Mouse (Mus musculus) kidney, adult 9 months (tissue): Measurements from ENCODE around the gene Tcp10c.
"Not testable (repeated sequence)": the region's sequence is repeated elsewhere in the genome, so short reads cannot be mapped to it uniquely, and the experiment has no call there.

Experiments used
- DNase-seq: peaks from one replicate; pipeline ENCODE4 v3.0.0; 2022

Tcp10c gene

DNA sequence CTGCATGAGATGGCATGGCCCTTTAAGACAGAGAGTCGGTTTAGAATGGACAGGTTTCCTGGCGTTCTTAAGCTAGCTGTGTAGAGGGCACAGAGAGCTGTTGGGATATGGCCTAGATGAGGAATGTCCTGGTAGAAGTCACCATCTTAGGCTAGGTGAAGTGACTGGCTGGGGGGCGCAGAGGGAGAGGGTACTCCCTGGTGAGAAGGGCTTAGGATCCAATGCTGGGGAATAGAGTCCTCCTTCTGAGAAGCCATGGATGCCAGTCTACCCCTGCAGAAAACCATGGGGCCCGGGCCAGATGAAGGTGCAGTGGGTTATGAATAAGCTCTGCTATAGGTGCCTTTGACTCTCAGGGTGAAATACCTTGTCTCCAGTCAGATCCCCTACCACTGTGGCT lies at the start of gene Tcp10c:
TSS of gene Tcp10c (plus strand) at position 52 of the 400 bp plus-strand sequence.
- not testable (repeated sequence) for DNase-seq

DNA sequence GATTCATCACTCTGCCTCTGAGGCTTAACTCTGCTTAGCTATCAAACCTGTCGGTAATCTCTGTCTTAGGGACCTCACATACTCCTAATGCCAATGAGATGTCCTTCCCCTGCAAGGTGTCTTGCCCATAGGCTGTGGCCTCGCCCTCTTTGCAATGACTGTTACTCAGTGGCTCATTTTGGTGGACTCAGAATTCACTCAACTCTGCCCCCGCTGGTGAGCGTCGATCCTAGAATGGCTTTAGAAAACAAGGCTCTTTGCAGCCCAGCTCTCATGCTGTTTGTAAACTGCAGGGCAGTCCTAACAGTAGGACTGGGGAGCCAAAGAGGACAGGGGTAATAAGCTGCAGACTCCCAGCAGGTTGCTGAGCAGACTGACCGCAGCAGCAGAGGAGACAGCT lies 46.5 kb upstream of the Tcp10c start:
- DNase-seq = peak; percentile 60

DNA sequence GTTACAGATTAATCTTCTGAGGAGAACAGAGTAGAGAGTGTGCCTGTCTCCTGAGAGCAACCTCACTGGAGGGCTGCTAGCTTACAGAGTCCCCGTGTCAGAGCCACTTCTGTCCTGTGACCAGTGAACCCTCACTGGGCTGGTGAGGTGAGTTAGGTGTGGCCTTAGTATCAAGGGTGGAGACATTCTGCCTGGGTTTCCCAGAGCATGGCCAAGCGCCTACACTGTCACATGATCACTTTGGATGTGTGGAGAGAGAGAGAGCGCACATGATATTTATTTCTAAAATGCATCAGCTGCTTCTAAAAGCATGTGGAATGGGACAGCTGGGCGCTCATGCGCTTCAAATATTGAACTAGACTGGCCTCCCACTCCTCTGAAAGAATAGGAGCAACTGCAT lies 46.0 kb upstream of the Tcp10c start:
- peak; percentile 68 for DNase-seq

DNA sequence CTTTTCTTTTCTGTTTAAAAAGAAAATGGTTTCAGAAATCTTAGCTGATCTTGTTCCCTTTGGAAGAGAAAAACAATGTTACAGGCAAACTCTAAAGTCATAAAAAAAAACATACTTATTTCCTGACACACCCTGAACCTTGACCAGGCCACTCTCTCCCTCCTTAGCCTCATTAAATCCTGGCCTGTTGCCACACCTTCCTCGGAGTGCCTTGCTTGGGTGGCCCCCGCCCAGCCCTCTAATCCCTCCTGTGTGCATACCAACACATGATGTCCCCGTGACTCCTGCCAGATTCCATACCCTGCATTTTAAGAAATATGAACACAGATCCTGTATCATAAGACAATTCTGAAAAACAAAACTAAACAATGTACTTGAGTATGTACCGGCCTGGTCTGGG lies 45.6 kb upstream of the Tcp10c start:
- DNase-seq = peak; percentile 87

DNA sequence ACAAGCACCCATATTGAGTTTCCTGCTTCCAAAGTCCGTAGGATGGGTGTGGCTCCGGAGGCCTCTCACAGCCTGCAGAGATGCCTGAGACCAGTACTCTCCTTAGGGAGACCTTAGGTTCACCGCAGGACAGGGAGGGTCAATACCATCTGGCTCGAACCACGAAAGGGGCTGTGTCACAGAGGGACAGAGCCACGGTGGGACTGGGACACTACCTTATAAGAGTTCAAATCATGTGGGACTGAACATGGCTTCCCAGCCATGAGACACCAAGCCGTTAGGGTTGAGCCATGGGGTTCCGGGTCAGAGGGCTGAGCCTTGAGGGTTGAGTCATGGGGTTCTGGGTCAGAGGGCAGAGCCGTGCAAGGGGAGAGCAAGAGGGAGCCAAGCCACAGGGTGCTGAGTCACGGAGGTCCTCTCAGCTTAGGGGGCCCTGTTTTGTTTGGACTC lies 45.2 kb upstream of the Tcp10c start:
- DNase-seq = peak; percentile 66

DNA sequence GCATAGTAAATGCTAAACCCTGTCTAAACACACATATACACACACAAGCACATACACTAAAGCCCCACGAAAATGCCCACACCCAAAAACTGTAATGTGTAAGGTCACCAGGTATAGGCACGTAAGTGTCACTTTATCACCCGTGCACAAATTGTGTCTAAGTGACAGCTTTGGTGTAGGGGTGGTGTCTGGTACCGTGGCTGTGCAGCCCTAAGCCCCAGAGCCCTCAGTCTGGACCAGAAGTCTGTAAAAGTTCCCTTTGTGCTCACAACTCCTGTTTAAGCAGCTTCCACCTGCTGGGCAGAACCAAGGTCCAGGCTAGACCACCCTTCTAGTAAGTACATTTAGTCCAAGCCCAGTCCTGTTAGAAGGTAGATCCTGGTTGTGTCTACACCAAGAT lies 24.4 kb upstream of the Tcp10c start:
- DNase-seq = not testable (repeated sequence)

DNA sequence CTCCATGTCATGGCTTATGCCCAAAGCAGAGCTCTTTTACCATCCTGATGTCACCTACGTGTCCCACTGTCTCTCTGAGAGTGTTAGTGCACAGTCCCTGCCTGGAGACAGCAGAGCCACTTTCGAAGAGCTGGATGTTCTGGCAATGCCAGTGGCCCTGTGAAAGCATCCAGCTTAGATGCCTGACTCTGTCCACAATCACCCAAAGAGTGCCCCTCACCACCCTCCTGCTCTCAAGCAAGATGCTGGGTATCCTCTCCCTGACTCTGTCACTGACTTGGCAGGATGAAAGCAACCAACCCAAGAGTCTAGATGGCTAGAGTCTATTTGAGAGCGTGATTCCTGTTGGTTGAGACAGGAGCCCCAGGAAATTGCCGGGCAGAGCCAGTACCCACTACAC lies 23.2 kb upstream of the Tcp10c start:
- not testable (repeated sequence) for DNase-seq

DNA sequence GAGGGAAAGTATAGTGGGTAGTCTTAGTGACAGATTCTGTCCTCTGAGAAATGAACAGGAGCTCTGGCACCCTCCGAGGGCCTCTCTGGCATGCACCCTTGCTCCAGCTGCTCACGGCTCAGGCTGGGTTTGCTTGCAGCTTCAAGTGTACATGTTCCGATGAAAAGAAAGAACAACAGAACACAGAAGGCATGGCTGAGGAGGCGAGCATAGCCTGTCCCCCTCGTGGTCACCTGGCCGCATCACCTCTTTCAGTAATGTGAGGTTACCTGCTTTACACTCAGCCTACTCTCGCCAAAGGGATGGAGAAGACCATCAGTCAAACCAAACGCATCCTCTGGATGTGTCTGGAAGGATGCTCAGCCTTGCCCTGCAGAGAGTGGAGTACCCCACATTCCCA lies 21.9 kb upstream of the Tcp10c start:
- DNase-seq = not testable (repeated sequence)

DNA sequence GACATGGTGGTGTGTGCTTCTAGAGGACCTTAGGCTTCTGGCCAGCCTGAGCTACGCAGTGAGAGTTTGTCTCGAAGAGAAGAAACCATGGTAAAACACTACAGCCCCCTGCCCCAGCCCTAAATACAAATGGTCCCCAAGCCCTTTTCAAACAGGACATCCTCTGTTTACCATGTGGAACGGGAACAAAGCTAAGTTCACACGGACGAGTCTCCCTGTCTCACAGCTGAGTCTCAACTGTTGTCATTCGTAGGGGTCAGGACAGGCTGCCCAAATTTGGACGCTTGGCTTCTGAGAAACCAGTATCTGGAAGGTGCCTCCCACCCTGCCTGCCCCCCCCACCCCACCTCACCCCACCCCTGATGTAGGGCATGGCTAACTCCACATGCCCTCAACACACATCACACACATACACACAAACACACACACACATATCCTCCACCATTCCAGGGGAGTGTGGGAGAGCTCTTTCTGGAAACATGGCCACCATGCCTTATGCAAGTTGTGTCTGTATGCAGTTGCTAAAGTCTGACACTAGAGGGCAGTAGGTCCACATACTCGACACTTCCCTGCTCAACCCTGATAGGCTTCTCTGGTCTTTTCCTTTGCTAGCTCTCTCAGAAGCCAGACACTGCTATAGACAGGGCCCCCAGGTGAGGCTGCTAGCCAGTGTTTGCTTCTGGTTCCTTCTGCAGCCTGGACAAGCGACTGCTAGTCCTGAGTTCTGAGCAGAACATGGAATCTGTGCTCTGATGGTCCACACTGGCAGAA lies 17.2 kb upstream of the Tcp10c start:
- peak; percentile 76 for DNase-seq

DNA sequence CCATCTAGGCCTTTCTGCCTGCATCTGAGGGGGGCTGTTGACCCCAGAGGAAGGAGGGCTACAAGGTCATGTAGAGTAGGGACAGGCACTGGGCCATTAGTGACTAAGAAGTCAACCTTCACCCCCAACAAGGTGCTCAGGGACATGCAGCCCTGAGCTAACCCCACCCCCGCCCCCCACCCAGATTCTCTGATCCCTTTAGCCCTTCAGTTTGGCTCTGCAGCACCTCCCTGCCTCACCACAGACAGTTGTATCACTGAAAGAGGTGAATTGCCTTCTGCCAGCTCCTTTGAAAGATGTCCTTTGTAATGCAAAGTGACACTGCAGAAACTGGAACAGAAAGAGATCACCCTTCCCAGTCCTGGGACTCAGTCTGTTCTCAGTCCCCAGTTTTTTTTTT lies 16.4 kb upstream of the Tcp10c start:
- not testable (repeated sequence) for DNase-seq

DNA sequence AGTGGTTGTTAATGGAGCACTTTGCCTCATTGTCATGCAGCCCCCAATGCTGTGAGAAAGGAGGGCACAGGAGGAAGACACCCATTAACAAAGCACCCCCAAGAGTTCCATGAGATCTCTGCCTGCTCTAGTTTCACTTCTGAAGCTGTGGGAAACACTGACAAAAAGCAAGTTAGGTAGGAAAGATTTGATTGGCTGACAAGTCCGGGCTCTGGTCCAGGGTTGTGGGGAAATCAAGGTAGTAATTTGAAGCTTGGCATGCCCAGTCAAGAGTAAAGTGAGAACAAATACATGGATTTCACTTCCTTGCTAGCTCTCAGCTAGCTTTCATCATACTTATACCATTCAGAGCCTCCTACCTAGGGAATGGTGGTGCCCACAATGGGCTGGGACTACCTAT lies 14.3 kb upstream of the Tcp10c start:
- DNase-seq = not testable (repeated sequence)

DNA sequence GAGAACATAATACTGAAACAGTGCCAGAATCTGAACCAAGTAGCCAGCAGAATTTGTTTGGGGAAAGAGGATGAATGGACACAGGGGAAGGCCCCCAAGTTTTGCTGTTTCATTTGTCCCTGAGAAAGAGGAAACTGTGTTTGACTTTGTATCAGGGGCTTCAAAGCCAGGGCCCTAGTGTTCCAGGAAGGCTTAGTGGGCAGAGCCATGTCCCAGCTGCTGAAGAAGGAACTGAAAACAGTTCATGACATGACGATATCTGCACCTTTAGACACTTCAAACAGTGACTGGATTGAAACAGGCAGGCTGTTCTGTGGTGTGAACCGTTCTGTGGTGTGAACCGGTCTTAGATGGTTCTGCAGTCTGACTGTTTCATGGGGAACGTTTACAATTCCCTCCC lies 8.4 kb upstream of the Tcp10c start:
- not testable (repeated sequence) for DNase-seq

DNA sequence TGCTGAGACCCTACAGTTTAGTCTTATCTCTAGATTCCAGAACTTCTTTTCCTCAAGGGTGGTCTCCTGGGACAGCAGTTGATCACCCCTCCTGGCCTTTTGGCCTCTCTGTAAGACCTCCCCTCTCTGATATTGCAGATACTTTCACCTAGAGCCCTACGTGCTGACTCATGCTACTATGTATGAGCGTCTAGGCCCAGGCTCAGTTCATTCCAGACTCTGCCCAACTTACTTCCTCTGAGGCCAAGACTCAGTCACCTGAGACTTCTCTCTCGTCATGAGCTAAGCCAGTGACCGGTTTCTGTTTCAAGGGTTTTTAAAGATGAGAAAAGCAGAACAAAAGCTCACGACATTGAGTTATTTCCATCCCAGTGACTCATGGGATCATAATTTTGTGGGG lies 4.8 kb upstream of the Tcp10c start:
- not testable (repeated sequence) for DNase-seq

DNA sequence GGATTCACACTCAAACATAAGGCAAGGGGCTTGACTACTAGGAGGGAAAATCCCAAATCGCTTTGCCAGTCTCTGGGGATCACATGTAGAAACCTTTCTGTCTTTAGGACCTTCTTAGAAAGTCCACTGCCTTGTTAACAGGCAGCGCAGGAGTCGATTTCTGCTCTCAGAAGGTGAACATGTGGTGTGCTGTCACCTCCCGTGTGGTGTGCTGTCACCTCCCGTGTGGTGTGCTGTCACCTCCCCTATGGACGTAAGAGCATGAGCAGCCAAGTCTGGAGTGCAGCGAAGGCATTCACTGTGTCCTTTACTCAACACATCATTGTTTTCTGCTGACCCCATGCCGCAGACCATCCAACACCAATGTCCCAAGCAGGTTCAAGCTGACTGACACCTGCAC lies 1.1 kb upstream of the Tcp10c start:
- DNase-seq = not testable (repeated sequence)

DNA sequence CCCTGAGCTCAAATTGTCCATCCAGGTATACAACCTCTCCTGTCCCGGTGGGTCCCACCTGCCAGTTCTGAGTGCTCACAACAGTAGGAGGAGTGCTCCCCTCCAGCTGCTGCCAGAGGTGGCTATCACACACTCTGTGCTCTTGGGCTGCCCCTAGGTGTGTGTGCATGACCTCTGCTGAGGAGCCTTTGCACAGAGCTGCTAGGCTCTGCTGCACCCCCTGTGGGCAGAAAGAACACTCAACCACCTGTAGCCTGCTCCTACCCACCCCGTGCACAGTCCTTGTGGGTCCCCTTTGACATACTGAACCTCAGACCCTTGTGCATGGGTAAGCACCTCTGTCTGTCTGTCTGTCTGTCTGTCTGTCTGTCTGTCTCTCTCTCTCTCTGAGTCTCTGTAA lies 8.1 kb downstream of the Tcp10c start:
- not testable (repeated sequence) for DNase-seq

DNA sequence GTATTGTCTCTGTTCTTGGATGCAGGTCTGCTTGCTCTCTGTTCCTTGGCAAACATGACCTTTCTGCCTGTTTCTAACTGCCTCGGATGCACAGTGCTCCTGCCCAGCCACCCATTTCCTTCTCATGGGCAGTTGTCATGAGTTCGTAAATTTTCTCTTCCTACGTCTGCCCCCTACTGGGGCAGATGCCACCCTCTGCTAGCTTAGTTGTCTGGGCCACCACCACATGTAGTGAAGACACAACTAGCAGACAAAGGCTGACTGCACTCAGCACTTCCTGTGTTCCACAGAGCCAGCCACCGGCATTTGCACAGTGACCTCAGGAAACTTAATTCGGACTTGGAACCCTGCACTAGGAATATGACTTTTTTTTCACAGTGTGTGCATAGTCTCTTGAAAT lies 9.4 kb downstream of the Tcp10c start:
- DNase-seq = not testable (repeated sequence)

DNA sequence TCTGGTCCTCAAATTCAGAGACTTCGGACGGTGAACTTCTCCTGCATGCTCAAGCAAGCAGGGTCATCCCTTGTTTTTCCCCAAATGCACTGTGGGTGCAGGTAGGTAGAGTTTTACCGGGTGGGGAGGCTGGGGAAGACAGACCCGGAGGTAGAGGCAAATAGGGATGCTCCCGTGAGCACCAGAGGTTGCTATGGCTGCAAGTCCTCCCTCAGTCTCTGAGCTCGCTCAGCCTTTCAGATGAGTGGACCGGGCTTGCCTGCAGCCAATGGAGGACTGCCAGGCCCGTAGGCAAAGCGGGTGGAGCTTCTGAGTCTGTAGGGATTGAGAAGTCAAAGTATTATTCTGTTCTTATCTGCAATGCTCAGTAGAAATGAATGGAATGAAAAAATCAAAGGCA lies 9.8 kb downstream of the Tcp10c start:
- DNase-seq = not testable (repeated sequence)

DNA sequence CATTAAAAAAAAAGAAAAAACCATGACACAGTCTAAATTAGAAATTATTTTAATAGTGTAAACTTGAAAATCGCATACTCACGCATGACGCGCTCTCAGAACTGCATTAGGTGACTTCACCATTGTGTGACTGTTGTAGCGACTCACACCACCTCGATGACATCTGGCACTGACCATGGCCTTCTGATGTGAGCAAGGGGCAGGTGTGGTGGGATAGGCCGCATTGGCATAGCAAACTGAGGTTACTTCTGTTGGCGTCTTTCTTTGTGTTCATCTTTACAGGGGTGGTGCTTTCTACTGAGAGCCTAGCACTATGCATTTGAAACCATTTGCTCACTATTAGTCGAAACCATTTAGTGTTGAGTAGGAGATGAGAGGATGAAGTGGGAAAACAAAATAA lies 12.8 kb downstream of the Tcp10c start:
- DNase-seq = not testable (repeated sequence)

DNA sequence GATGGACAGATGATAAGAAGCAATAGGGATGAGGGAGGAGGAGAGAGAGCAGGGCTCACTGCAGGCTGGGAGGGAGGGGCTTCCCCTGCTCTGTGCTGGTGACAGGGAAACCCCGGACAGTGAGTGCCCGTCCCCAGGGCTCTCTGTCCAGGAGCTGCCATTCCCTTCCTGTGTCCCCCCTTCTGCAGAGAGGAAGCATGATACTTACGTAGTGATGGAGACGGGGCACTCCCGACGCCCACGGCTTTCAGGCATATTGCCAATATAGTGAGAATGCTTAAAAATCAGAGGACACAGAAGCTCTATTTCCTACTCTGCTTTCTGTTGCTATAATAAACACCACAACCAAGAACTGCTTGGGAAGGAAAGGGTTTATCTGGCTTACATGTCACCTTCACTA lies 14.3 kb downstream of the Tcp10c start:
- not testable (repeated sequence) for DNase-seq

DNA sequence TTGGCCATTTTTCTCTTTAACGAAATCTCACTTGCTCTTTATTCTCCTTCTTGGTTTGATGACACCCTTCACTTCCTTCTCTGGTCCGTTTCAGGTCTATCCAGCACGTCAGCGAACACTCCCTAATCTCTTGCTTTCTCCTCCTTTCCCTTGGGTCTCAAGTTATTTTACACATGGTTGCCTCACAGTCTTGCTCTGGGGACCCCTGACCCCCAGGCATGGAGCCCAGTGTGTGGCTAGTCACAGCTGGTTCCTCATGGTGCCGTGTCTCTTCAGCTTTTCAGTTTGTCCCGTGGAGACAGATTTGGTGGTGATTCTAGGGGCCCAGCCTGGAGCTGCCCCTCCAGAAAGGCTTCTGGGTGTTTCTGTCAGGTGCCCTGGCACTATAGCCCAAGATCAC lies 16.4 kb downstream of the Tcp10c start:
- not testable (repeated sequence) for DNase-seq

DNA sequence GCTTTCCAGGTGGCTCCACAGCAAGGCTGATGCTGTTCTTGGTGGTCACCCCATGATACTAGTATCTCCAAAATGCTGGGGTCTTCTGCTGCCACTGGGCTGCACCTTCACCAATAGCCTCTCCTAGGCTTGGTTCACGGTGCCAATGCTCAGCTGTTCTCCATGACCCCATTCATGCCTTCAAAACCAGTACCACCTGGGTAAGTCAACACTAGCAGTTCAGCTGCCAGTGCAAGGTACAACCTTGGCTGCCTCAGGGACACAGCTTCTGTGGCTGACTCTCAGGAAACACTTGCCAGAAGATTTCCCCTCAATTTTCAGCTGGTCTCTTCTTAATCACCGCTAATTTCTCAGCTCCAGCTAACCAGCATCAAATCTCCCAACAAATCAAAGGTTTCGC lies 24.0 kb downstream of the Tcp10c start:
- not testable (repeated sequence) for DNase-seq

DNA sequence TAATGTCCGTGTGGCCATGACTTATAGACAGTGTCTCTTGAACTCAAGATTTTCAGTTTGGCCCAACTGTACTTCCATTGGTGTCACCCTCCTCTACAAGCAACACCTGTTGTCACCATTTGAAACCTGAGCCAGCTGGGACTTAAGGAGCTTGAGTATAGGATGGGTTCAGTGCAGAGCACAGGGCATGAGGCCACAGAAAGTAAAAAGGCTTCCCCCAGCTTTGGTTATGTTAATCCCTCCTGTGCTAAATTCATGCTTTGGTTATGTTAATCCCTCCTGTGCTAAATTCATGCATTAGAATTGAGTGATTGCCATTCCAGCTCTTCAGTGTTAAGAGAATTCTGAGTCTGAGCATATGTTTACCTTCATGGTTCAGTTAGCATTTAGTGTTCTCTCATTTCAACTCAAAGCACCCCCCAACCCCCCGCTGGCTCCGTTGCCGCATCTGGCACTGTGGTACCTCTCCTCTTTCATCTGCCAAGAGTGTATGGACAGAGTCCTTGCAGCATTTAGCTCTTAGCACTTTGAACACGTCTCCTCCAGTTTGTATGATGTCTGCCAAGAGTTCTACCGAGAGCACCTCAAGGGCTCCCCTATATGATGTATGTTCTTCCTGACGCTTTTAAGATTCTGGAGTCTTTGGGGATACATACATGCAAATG lies 25.7 kb downstream of the Tcp10c start:
- DNase-seq = not testable (repeated sequence)

DNA sequence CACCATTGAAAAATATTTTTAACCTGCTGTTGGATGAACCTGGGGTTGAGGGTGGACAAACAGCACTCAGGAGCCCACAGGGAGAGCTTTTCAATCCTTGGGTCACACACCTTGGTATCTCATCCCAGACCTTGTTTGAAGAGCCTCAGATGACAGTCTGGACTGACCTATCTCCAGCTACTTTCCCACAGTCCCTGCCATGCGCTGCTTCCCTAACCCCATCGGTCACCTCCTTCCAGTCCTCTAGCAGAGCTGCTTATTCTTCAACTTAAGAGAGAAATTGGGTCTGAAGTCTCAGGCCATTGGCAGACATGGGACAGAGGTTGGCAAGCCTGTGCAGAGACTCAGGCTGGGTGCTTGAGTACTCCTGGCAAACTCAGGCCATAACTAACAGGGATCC lies 26.9 kb downstream of the Tcp10c start:
- not testable (repeated sequence) for DNase-seq

DNA sequence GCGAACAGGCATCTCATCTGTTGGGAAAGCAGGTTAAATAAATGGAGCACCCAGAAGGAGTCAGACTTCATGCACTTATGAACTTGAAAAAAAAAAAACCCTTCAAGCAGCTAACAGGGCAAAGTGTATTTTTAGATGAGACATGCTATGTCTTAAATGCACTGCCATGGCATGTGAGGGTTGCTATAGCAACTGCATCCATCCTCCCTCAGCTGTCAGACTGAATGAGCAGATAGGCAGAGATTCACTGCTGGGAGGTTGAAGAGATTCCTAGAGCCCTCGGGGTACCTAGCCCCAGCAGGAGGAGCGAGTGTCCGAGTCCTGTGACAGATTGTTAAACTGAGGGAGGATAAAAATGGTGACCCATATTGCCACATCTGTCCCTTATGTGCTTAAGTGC lies 36.6 kb downstream of the Tcp10c start:
- not testable (repeated sequence) for DNase-seq
